Mouse (Mus musculus): ENCODE measurements around the gene Nfam1.

Nfam1 gene

GRCm38 (mm10) chr15:83037755-83038483, 4.8 kb upstream of the Nfam1 start:
- peak; percentile 95 to 97 for DNase-seq

GRCm38 (mm10) chr15:83036900-83037519, 3.9 kb upstream of the Nfam1 start:
- peak; percentile 90 to 93 for DNase-seq

DNA sequence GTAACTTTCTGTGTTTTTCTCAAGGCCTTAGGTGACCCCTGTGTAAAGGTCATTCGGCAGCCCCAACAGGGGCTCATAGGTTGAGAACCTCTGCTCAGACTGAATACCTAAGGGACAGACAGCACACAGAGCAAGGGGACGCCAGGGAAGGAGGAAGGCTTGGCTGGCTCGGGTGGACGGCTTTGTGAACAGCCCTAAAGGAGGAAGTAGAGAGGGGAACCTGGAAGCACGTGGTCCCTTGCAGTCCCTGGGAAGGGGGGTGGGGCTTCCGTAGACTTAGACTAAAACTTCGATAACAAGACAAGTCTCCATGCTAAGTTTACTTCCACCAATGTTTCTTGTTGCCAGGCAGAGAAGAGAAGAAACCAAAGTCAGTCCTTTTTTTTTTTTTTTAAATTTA, 3.0 kb upstream of the Nfam1 start:
- DNase-seq: no peak

- DNase-seq: peak; percentile 61 to 76
Observed at GRCm38 (mm10) chr15:83034275-83034977, 1.3 kb upstream of the Nfam1 start.

DNA sequence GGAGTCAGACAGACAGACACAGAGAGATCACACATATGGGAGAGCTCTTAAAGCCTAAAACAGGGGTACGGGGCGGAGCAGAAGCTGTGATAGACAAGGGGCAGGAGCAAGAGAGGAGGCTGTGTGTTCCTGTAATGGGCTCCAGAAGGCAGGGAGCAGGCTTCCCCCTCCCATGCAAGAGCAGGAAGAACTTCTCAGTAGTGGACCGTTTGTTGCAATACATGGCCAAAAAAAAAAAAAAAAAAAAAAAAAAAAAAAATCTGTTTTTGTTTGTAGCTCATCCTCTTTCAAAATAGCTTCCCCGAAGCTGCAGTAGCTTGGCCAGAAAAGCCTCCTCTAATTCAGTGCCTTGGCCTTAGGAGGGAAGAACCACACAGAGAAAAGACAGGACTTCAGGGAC, 2.2 kb downstream of the Nfam1 start:
- no peak for DNase-seq

- no peak for DNase-seq
Observed at GRCm38 (mm10) chr15:83029725-83030718, 3.1 kb downstream of the Nfam1 start.

DNA sequence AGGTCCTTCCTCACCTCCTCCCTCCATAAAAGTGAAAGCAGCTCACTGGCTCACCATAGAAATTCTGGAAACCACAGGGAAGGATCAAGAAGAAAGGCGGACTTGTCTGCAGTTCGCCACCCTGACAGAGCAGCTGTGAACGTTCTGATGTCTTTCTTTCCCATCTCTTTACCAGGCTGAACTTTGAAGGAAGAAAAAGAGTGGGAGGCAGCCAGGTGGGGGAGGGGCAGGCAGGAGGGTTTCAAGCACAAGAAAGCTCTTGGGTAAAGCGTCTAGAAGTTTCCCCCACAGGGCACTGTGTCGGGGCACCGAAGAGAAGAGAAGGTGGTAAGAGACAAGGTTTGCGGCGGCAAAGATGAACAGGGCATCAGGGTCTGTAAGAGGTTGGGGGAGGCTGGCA, 7.0 kb downstream of the Nfam1 start:
- no peak for DNase-seq

- no peak for DNase-seq
Observed at GRCm38 (mm10) chr15:83025041-83025760, 7.9 kb downstream of the Nfam1 start.

- DNase-seq: no peak
Observed at GRCm38 (mm10) chr15:83022947-83023346, 10.2 kb downstream of the Nfam1 start.

DNA sequence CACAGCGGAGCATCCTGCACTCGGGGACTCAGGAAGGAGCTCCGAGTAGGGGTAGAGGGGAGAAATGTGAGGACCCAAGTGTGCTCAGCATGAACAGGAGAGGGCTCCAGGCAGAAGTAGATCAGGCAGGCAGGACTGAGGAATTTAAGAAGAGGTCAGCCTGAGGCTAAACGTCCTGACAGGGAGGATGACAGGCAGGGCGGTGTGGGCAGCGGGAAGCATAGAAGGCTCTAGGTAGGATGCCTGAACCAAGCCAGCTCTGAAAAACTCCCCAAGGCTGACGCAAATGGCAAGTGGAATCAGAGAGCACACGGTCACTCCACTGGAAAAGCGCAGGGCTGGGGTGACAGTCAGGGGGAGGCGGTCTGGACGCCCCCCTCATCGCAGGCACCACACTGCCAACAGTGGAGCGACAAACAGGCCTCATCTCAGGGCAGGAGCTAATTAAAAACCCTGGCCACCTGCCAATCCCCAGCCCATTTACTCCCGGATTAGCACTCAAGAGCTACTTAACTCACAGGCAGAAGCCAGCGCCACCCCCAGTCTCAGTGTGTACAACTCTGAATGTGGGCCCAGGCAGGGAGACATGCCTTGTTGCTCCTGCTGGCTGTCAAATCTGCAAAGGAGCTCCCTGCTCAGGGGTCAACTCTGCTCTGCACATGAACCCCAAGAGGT, 22.0 kb downstream of the Nfam1 start:
- DNase-seq: peak; percentile 64 to 76

DNA sequence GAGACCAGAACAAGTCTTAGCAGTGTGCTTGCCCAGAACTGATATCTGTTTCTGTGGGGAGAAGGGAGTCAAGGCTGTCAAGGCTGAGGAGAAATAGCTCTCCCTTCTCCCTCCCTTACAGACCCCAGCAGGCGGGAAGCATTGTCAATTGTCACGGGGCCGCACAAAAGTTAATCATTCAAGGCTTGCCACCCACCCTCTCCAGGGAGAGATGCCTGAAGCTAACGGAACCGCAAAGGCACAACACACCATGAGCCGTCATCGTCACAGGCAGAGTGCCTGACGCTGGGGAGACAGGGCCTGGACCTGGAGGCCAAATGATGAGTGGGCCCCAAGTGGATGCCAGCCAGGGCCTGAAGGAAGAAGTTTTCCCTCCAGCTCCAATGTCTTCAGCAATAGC, 22.7 kb downstream of the Nfam1 start:
- DNase-seq: no peak

- no peak for DNase-seq
Observed at GRCm38 (mm10) chr15:83009532-83009931, 23.6 kb downstream of the Nfam1 start.

- DNase-seq: no peak
Observed at GRCm38 (mm10) chr15:83008761-83009423, 24.2 kb downstream of the Nfam1 start.

- no peak for DNase-seq
Observed at GRCm38 (mm10) chr15:83007346-83007920, 25.7 kb downstream of the Nfam1 start.

GRCm38 (mm10) chr15:83002665-83003548, 30.2 kb downstream of the Nfam1 start:
- DNase-seq: peak; percentile 90 to 96

GRCm38 (mm10) chr15:82998811-82999221, 34.3 kb downstream of the Nfam1 start:
- DNase-seq: peak in 1 of 2 experiments; percentile 42

DNA sequence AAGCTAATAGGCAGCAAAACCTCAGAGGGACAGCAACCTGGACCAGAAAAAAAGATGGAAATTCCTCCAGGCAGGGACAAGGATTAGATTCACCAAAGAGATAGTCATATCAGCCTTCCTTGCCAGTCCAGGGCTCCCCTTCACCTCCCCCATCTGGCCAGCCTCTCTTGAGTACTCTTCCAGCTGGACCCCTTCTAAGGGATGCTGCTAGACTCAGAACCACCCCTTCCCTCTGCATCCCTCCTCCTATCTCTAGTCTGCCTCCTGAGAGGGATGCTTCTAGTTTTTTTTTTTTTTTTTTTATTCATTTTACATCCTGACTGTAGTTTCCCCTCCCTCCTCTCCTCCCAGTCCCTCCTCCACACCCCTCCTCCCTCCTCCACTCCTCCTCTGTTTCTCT, 36.7 kb downstream of the Nfam1 start:
- no peak for DNase-seq

- no peak for DNase-seq
Observed at GRCm38 (mm10) chr15:82995239-82995638, 37.9 kb downstream of the Nfam1 start.

DNA sequence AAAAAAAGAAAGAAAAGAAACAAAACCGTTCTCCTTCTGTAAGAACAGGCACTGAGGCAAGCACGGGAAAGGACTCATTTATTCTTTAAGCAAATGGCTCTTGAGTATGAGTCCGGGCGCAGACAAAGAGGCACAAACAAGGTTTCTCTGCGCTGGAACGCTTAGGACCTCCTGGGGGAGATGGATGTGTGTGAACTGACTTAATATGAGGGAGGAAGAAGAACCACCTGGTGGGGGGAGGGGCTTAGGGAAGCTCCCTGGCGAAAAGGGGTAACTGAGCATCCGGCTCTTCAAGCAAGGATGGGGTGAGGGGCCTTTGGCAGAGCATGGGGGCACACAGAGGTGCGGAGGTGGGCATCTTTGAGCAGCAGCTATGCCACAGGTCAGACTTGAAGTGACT, 40.2 kb downstream of the Nfam1 start:
- DNase-seq: no peak
